Mouse (Mus musculus) liver, adult 2 months (tissue): ENCODE results near the gene Clec14a.

ENCODE experiments used
- CTCF ChIP-seq: fragments of 200-500 bp; IDR thresholded peaks from 2 replicates; pipeline ENCODE4 v1.5.1; 2011; ENCODE audit warnings: low read depth, low read length, control low read depth
- POLR2A ChIP-seq: fragments of 200-500 bp; IDR thresholded peaks from 2 replicates; pipeline ENCODE4 v1.6.1; 2011; ENCODE audit warnings: low read length, control low read depth; ENCODE audit not compliant: insufficient read depth; ENCODE audit errors: extremely low read depth

- TF ChIP-seq POLR2A (no peak), CTCF (no peak)
Measured at GRCm38 (mm10) chr12:58267779-58268178, 1.3 kb downstream of the Clec14a start.
